Mouse (Mus musculus): Measurements from ENCODE around the gene Mybpc3. TPM values are rescaled to one million over a fixed set of nuclear protein-coding genes. Genes with fewer than 3 reads are reported as not detected.

The Mybpc3 gene
- polyA plus RNA-seq, 1 experiment from 2014 or later = 0.13 TPM

- Histone ChIP-seq H3K9ac (no peak overlapping the region), H3K27me3 (no peaks in the 10 kb centered on the region), H3K4me3 (replicated peaks) (no peak overlapping the region), H3K9me3 (replicated peaks) (no peaks in the 10 kb centered on the region), H3K4me1 (peaks cover 17% of the 10 kb centered on the region), H3K27ac (no peak overlapping the region), H3K36me3 (peaks cover 19% of the 10 kb centered on the region), H3K4me2 (no peak overlapping the region)
- ATAC-seq (replicated peaks; ENCODE audit: low FRiP score) = no peak
- WGBS = 68% methylated on average over 5 of the region's 5 CpGs
Measured at GRCm38 (mm10) chr2:91180706-91181105, 62.8 kb downstream of the Mybpc3 start.

GRCm38 (mm10) chr2:91182016-91182404 is 64.1 kb downstream of the Mybpc3 start:
- Histone ChIP-seq H3K9ac (peak overlapping the region; percentile 31; the same call in 1 of the 2 replicates), H3K27me3 (no peaks in the 10 kb centered on the region), H3K27ac (no peak overlapping the region), H3K4me2 (peak overlapping the region; percentile 92), H3K36me3 (peaks cover 8% of the 10 kb centered on the region), H3K4me3 (replicated peaks) (peak overlapping the region; percentile 94), H3K9me3 (replicated peaks) (no peaks in the 10 kb centered on the region), H3K4me1 (peaks cover 17% of the 10 kb centered on the region)
- no peak for ATAC-seq (replicated peaks; ENCODE audit: low FRiP score)
- WGBS = 11% methylated on average over 8 of the region's 8 CpGs

DNA sequence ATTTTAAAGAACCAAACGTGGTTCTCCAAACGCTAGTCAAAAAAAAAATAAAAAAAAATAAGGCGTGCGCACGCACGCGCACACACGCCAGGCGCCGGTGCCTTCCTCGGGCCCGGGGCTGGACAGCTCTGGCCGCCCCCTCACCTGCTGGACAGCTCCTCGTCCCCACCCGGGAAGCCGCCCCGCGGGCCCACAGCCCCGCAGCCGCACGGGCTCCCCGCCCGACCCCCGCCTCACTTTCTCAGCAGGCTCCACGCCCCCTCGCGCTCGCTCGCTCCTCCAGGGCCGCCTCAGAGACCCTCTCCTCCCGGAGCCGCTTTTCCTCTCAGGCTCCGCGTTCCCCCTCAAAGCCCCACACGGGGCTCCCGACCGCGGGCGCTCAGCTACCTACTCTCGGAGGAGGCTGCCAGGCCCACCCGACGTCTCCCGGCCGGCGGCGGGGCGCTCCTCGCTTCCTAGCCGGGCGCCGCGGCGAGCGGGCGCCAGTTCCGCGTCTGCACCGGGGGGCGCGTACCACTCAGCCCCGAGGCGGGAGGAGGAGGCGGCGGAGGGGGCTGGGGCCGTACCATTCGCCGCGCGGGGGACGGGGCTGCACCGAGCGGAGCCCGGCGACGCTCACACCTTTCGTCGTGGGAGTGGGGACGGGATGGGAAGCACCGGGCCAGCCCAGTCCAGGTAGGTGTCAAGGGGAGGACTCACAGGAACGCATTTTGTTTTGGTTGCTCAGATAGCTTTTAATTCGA is 64.6 kb downstream of the Mybpc3 start:
- Histone ChIP-seq H3K9ac (peak overlapping the region; percentile 59), H3K27ac (peak overlapping the region; percentile 83), H3K4me1 (peaks cover 17% of the 10 kb centered on the region), H3K4me2 (peak overlapping the region; percentile 92), H3K27me3 (no peaks in the 10 kb centered on the region), H3K4me3 (replicated peaks) (peak overlapping the region; percentile 94), H3K36me3 (peaks cover 8% of the 10 kb centered on the region), H3K9me3 (replicated peaks) (no peaks in the 10 kb centered on the region)
- under 1% methylated on average over 76 of the region's 81 CpGs for WGBS
- peak; percentile 96 for ATAC-seq (replicated peaks; ENCODE audit: low FRiP score)

- peak overlapping the region; percentile 92 for H3K4me2 ChIP-seq
- H3K9ac ChIP-seq = peak overlapping the region; percentile 59
- H3K4me3 ChIP-seq (replicated peaks) = peak overlapping the region; percentile 94
- peaks cover 17% of the 10 kb centered on the region for H3K4me1 ChIP-seq
- peak; percentile 95 for ATAC-seq (replicated peaks; ENCODE audit: low FRiP score)
- H3K9me3 ChIP-seq (replicated peaks) = no peaks in the 10 kb centered on the region
- WGBS = 0% methylated on average over 9 of the region's 9 CpGs
- peak overlapping the region; percentile 83 for H3K27ac ChIP-seq
- H3K27me3 ChIP-seq = no peaks in the 10 kb centered on the region
- H3K36me3 ChIP-seq = 0 out of 2 replicates have a peak, but pooled peaks cover 3% of the 10 kb centered on the region
Measured at GRCm38 (mm10) chr2:91183148-91183513, 65.2 kb downstream of the Mybpc3 start.

GRCm38 (mm10) chr2:91183711-91184405 is 65.9 kb downstream of the Mybpc3 start, which contains the start of gene Madd:
Madd (minus strand) TSS chr2:91183837.
- peaks cover 17% of the 10 kb centered on the region for H3K4me1 ChIP-seq
- no peaks in the 10 kb centered on the region for H3K27me3 ChIP-seq
- peak within 1 kb of the TSS; percentile 83 for H3K27ac ChIP-seq
- H3K36me3 ChIP-seq = no peaks in the 10 kb centered on the region
- ATAC-seq (replicated peaks; ENCODE audit: low FRiP score) = no peak; the same call in 1 of the 2 replicates
- WGBS = 63% methylated on average over 15 of the region's 15 CpGs
- peak within 1 kb of the TSS; percentile 59 for H3K9ac ChIP-seq
- peak within 1 kb of the TSS; percentile 94 for H3K4me3 ChIP-seq (replicated peaks)
- peak within 1 kb of the TSS; percentile 92 for H3K4me2 ChIP-seq
- no peaks in the 10 kb centered on the region for H3K9me3 ChIP-seq (replicated peaks)

Other genes with a start within 250 kb of the Mybpc3 start
- 9.0 and 9.2 TPM in 2 replicates for gene C1qtnf4, start 232.3 kb upstream of the Mybpc3 start, polyA plus RNA-seq (2015; fragmentation: Nextera tagmentation; extraction: Ambion mirVana)
- gene Kbtbd4, start 213.4 kb upstream of the Mybpc3 start, polyA plus RNA-seq (2015; fragmentation: Nextera tagmentation; extraction: Ambion mirVana) = 39.2 and 42.4 TPM in 2 replicates
- 232 and 236 TPM in 2 replicates for gene Ndufs3, start 213.3 kb upstream of the Mybpc3 start, polyA plus RNA-seq (2015; fragmentation: Nextera tagmentation; extraction: Ambion mirVana)
- gene Celf1, start 177.8 kb upstream of the Mybpc3 start, polyA plus RNA-seq (2015; fragmentation: Nextera tagmentation; extraction: Ambion mirVana) = 104 and 107 TPM in 2 replicates
- gene Rapsn, start 82.5 kb upstream of the Mybpc3 start, polyA plus RNA-seq (2015; fragmentation: Nextera tagmentation; extraction: Ambion mirVana) = 2.7 and 3.4 TPM in 2 replicates
- gene Psmc3, start 64.1 kb upstream of the Mybpc3 start, polyA plus RNA-seq (2015; fragmentation: Nextera tagmentation; extraction: Ambion mirVana) = 307 and 315 TPM in 2 replicates
- gene Slc39a13, start 47.7 kb upstream of the Mybpc3 start, polyA plus RNA-seq (2015; fragmentation: Nextera tagmentation; extraction: Ambion mirVana) = 41.2 and 48.5 TPM in 2 replicates
- gene Spi1, start 35.8 kb upstream of the Mybpc3 start, polyA plus RNA-seq (2015; fragmentation: Nextera tagmentation; extraction: Ambion mirVana) = 4.7 and 5.4 TPM in 2 replicates
- gene Madd, start 65.7 kb downstream of the Mybpc3 start, polyA plus RNA-seq (2015; fragmentation: Nextera tagmentation; extraction: Ambion mirVana) = 6.8 and 10.1 TPM in 2 replicates
- gene Nr1h3, start 84.7 kb downstream of the Mybpc3 start, polyA plus RNA-seq (2015; fragmentation: Nextera tagmentation; extraction: Ambion mirVana) = 2.2 and 3.3 TPM in 2 replicates
- gene Acp2, start 84.7 kb downstream of the Mybpc3 start, polyA plus RNA-seq (2015; fragmentation: Nextera tagmentation; extraction: Ambion mirVana) = 27.1 and 27.3 TPM in 2 replicates
- 16.2 and 17.0 TPM in 2 replicates for gene Ddb2, start 118.8 kb downstream of the Mybpc3 start, polyA plus RNA-seq (2015; fragmentation: Nextera tagmentation; extraction: Ambion mirVana)
- gene Pacsin3, start 137.8 kb downstream of the Mybpc3 start, polyA plus RNA-seq (2015; fragmentation: Nextera tagmentation; extraction: Ambion mirVana) = 39.9 and 40.3 TPM in 2 replicates
- gene Arfgap2, start 146.8 kb downstream of the Mybpc3 start, polyA plus RNA-seq (2015; fragmentation: Nextera tagmentation; extraction: Ambion mirVana) = 86.6 and 92.2 TPM in 2 replicates